Mouse (Mus musculus) adrenal gland (tissue): ENCODE data around the gene Lancl1.

ENCODE experiments used
- intact Hi-C: fragments of 180-260 bp; cut with DNase I; formaldehyde crosslinking; loops from one replicate; pipeline ENCODE4 v1.15.1; 2025

The Lancl1 gene

GRCm38 (mm10) chr1:67017101-67017870 is 21.4 kb downstream of the Lancl1 start:
- intact Hi-C loops = no loop called here

- intact Hi-C loops = no loop called here
Observed at GRCm38 (mm10) chr1:67014205-67014604, 24.5 kb downstream of the Lancl1 start.

- intact Hi-C loops = no loop called here
Observed at GRCm38 (mm10) chr1:67010520-67010919, 28.2 kb downstream of the Lancl1 start.

GRCm38 (mm10) chr1:67003699-67004098 is 35.0 kb downstream of the Lancl1 start:
- intact Hi-C loops = no loop called here

- intact Hi-C loops = no loop called here
Observed at GRCm38 (mm10) chr1:67002226-67002625, 36.4 kb downstream of the Lancl1 start.

GRCm38 (mm10) chr1:67001367-67001766 is 37.3 kb downstream of the Lancl1 start:
- intact Hi-C loops = no loop called here

GRCm38 (mm10) chr1:67000484-67000883 is 38.2 kb downstream of the Lancl1 start:
- intact Hi-C loops = no loop called here

GRCm38 (mm10) chr1:66998601-66999000 is 40.1 kb downstream of the Lancl1 start:
- intact Hi-C loops = no loop called here

- intact Hi-C loops = no loop called here
Observed at GRCm38 (mm10) chr1:66998188-66998587, 40.5 kb downstream of the Lancl1 start.

- intact Hi-C loops = no loop called here
Observed at GRCm38 (mm10) chr1:66996819-66997218, 41.9 kb downstream of the Lancl1 start.

- intact Hi-C loops = loop anchor here (2.0 kb wide), 1 partner anchor 96 kb away; no protein-coding TSS in a partner anchor
Observed at GRCm38 (mm10) chr1:66992764-66993163, 45.9 kb downstream of the Lancl1 start.

GRCm38 (mm10) chr1:66987558-66988190 is 51.0 kb downstream of the Lancl1 start:
- intact Hi-C loops = no loop called here

GRCm38 (mm10) chr1:66985906-66986305 is 52.8 kb downstream of the Lancl1 start:
- intact Hi-C loops = no loop called here

GRCm38 (mm10) chr1:66985129-66985698 is 53.5 kb downstream of the Lancl1 start:
- intact Hi-C loops = no loop called here

GRCm38 (mm10) chr1:66980129-66980528 is 58.5 kb downstream of the Lancl1 start:
- intact Hi-C loops = no loop called here

- intact Hi-C loops = no loop called here
Observed at GRCm38 (mm10) chr1:66975456-66975855, 63.2 kb downstream of the Lancl1 start.

- intact Hi-C loops = no loop called here
Observed at GRCm38 (mm10) chr1:66964857-66965256, 73.8 kb downstream of the Lancl1 start.

GRCm38 (mm10) chr1:66960536-66961243 is 78.0 kb downstream of the Lancl1 start:
- intact Hi-C loops = no loop called here

GRCm38 (mm10) chr1:66957361-66957760 is 81.3 kb downstream of the Lancl1 start:
- intact Hi-C loops = no loop called here

- intact Hi-C loops = no loop called here
Observed at GRCm38 (mm10) chr1:66951086-66951485, 87.6 kb downstream of the Lancl1 start.
